Mouse (Mus musculus): ENCODE measurements around the gene Ngfr. TPM values are rescaled to one million over a fixed set of nuclear protein-coding genes. Genes with fewer than 3 reads are reported as not detected.

The Ngfr gene
- polyA plus RNA-seq, 1 experiment from 2014 or later = 17.6 TPM

DNA sequence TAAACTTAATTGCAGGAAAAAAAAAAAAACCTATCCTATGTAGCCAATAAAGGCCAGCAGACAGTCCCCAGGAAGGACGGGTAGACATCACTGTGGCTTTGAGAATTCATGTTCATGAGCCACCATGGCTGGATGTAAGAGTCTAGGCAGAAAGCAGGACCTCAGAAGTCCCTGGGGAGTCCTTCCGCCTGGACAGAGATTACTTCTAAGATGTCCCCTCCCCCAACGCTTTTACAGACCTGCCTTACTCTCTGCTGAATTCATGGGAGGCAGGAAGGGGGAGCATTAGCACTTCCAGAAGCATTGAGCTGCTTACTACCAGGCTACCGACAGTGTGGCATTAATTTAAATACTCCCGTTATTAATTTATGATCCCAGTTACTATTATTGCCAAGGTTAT is 1.7 kb upstream of the Ngfr start:
- no peak overlapping the region for H3K4me3 ChIP-seq (ENCODE audit: low read depth, low read length)
- WGBS = 37% methylated on average over 5 of the region's 5 CpGs
- peaks cover 52% of the 10 kb centered on the region for H3K27me3 ChIP-seq (replicated peaks; ENCODE audit: control insufficient read depth, insufficient read depth, low read length)
- H3K27ac ChIP-seq (ENCODE audit: low read depth) = no peak overlapping the region
- H3K9ac ChIP-seq (ENCODE audit: low read length) = no peak overlapping the region
- no peaks in the 10 kb centered on the region for H3K36me3 ChIP-seq (ENCODE audit: control insufficient read depth, insufficient read depth, low read length)
- no peaks in the 10 kb centered on the region for H3K9me3 ChIP-seq (ENCODE audit: control insufficient read depth, low read length)
- no peak overlapping the region for H3K4me2 ChIP-seq (ENCODE audit: low read length)
- DNase-seq (ENCODE audit: low spot score) (no peak), ATAC-seq (replicated peaks; ENCODE audit: low FRiP score, low TSS enrichment, low read depth) (no peak)
- H3K4me1 ChIP-seq (replicated peaks; ENCODE audit: control insufficient read depth, insufficient read depth, low read length) = peaks cover 21% of the 10 kb centered on the region

- H3K27ac ChIP-seq (ENCODE audit: low read depth) = no peak overlapping the region
- H3K4me3 ChIP-seq (ENCODE audit: low read depth, low read length) = peak overlapping the region; percentile 43
- no peak for ATAC-seq (replicated peaks; ENCODE audit: low FRiP score, low TSS enrichment, low read depth)
- peaks cover 25% of the 10 kb centered on the region for H3K4me1 ChIP-seq (replicated peaks; ENCODE audit: control insufficient read depth, insufficient read depth, low read length)
- DNase-seq (ENCODE audit: low spot score) = no peak
- 1% methylated on average over 27 of the region's 27 CpGs for whole genome bisulfite sequencing
- H3K9ac ChIP-seq (ENCODE audit: low read length) = peak overlapping the region; percentile 41
- H3K27me3 ChIP-seq (replicated peaks; ENCODE audit: control insufficient read depth, insufficient read depth, low read length) = peaks cover 72% of the 10 kb centered on the region
- peak overlapping the region; percentile 69 for H3K4me2 ChIP-seq (ENCODE audit: low read length)
- no peaks in the 10 kb centered on the region for H3K36me3 ChIP-seq (ENCODE audit: control insufficient read depth, insufficient read depth, low read length)
- no peaks in the 10 kb centered on the region for H3K9me3 ChIP-seq (ENCODE audit: control insufficient read depth, low read length)
Observed at GRCm38 (mm10) chr11:95586751-95587422, 648 bp downstream of the Ngfr start.

- Histone ChIP-seq H3K27ac (ENCODE audit: low read depth) (no peak overlapping the region), H3K27me3 (replicated peaks; ENCODE audit: control insufficient read depth, insufficient read depth, low read length) (peaks cover 77% of the 10 kb centered on the region), H3K4me3 (ENCODE audit: low read depth, low read length) (peak overlapping the region; percentile 43), H3K36me3 (ENCODE audit: control insufficient read depth, insufficient read depth, low read length) (no peaks in the 10 kb centered on the region), H3K4me1 (replicated peaks; ENCODE audit: control insufficient read depth, insufficient read depth, low read length) (peaks cover 31% of the 10 kb centered on the region), H3K9ac (ENCODE audit: low read length) (peak overlapping the region; percentile 41; the same call in 1 of the 2 replicates), H3K4me2 (ENCODE audit: low read length) (peak overlapping the region; percentile 69), H3K9me3 (ENCODE audit: control insufficient read depth, low read length) (no peaks in the 10 kb centered on the region)
- under 1% methylated on average over 25 of the region's 25 CpGs for WGBS
- ATAC-seq (replicated peaks; ENCODE audit: low FRiP score, low TSS enrichment, low read depth) (peak; percentile 50; the same call in 1 of the 2 replicates), DNase-seq (ENCODE audit: low spot score) (peak; percentile 96)
Observed at GRCm38 (mm10) chr11:95586184-95586583, 1.4 kb downstream of the Ngfr start.

DNA sequence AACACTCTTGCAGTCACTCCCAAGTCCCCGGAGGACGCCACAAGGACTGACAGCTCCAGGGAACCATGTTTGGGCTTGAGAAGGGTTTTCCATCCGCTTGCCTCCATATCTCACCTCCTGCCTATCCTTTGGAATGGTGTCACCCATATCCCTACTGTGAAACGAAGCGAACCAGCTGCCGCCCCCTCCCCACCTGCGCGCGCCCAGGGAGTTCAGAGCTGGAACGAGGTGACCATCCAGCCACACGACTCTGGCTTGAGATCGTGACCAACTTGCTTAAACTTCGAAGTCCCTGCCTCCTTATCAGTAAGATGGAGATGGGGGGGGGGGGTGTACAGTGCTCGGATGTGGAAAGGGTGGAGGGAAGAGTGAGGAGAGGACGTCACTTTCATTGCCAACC is 1.9 kb downstream of the Ngfr start:
- H3K4me2 ChIP-seq (ENCODE audit: low read length) = peak overlapping the region; percentile 69
- 5% methylated on average over 15 of the region's 15 CpGs for WGBS
- peaks cover 81% of the 10 kb centered on the region for H3K27me3 ChIP-seq (replicated peaks; ENCODE audit: control insufficient read depth, insufficient read depth, low read length)
- no peaks in the 10 kb centered on the region for H3K9me3 ChIP-seq (ENCODE audit: control insufficient read depth, low read length)
- H3K4me1 ChIP-seq (replicated peaks; ENCODE audit: control insufficient read depth, insufficient read depth, low read length) = peaks cover 31% of the 10 kb centered on the region
- H3K4me3 ChIP-seq (ENCODE audit: low read depth, low read length) = peak overlapping the region; percentile 43
- H3K27ac ChIP-seq (ENCODE audit: low read depth) = no peak overlapping the region
- peak; percentile 63 for DNase-seq (ENCODE audit: low spot score)
- no peak for ATAC-seq (replicated peaks; ENCODE audit: low FRiP score, low TSS enrichment, low read depth)
- H3K9ac ChIP-seq (ENCODE audit: low read length) = no peak overlapping the region
- no peaks in the 10 kb centered on the region for H3K36me3 ChIP-seq (ENCODE audit: control insufficient read depth, insufficient read depth, low read length)

- no peak overlapping the region for H3K27ac ChIP-seq (ENCODE audit: low read depth)
- H3K4me1 ChIP-seq (replicated peaks; ENCODE audit: control insufficient read depth, insufficient read depth, low read length) = peaks cover 31% of the 10 kb centered on the region
- H3K36me3 ChIP-seq (ENCODE audit: control insufficient read depth, insufficient read depth, low read length) = no peaks in the 10 kb centered on the region
- H3K4me2 ChIP-seq (ENCODE audit: low read length) = peak overlapping the region; percentile 69
- peaks cover 84% of the 10 kb centered on the region for H3K27me3 ChIP-seq (replicated peaks; ENCODE audit: control insufficient read depth, insufficient read depth, low read length)
- ATAC-seq (replicated peaks; ENCODE audit: low FRiP score, low TSS enrichment, low read depth) = peak; percentile 34; the same call in 1 of the 2 replicates
- DNase-seq (ENCODE audit: low spot score) = peak; percentile 82
- H3K9me3 ChIP-seq (ENCODE audit: control insufficient read depth, low read length) = no peaks in the 10 kb centered on the region
- H3K9ac ChIP-seq (ENCODE audit: low read length) = no peak overlapping the region
- under 1% methylated on average over 24 of the region's 24 CpGs for WGBS
- H3K4me3 ChIP-seq (ENCODE audit: low read depth, low read length) = peak overlapping the region; percentile 43
Observed at GRCm38 (mm10) chr11:95585281-95585680, 2.3 kb downstream of the Ngfr start.

DNA sequence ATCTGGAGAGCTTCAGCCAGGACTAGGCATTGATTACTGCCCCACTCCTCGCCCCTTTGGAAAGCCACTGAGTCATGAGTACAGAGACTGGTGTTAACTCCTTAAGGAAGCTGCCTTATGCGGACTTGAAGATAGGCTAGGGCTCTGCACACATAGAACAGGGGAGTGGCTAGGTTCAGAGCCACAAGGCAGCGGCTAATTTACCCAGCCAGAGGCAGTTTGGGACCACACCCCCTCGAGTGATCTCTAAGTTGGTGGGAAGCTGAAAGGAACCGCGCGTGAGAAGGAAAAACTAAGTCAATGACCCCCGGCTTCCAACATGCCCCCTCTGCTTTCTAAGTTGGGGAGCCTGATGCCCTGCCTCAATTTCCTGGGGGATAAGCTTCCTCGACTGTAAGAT is 2.9 kb downstream of the Ngfr start:
- H3K9ac ChIP-seq (ENCODE audit: low read length) = no peak overlapping the region
- H3K4me2 ChIP-seq (ENCODE audit: low read length) = peak overlapping the region; percentile 69
- peaks cover 87% of the 10 kb centered on the region for H3K27me3 ChIP-seq (replicated peaks; ENCODE audit: control insufficient read depth, insufficient read depth, low read length)
- H3K4me3 ChIP-seq (ENCODE audit: low read depth, low read length) = peak overlapping the region; percentile 43; the same call in 1 of the 2 replicates
- no peaks in the 10 kb centered on the region for H3K36me3 ChIP-seq (ENCODE audit: control insufficient read depth, insufficient read depth, low read length)
- peaks cover 31% of the 10 kb centered on the region for H3K4me1 ChIP-seq (replicated peaks; ENCODE audit: control insufficient read depth, insufficient read depth, low read length)
- ATAC-seq (replicated peaks; ENCODE audit: low FRiP score, low TSS enrichment, low read depth) (no peak), DNase-seq (ENCODE audit: low spot score) (no peak)
- no peaks in the 10 kb centered on the region for H3K9me3 ChIP-seq (ENCODE audit: control insufficient read depth, low read length)
- H3K27ac ChIP-seq (ENCODE audit: low read depth) = no peak overlapping the region
- WGBS = 7% methylated on average over 9 of the region's 9 CpGs

DNA sequence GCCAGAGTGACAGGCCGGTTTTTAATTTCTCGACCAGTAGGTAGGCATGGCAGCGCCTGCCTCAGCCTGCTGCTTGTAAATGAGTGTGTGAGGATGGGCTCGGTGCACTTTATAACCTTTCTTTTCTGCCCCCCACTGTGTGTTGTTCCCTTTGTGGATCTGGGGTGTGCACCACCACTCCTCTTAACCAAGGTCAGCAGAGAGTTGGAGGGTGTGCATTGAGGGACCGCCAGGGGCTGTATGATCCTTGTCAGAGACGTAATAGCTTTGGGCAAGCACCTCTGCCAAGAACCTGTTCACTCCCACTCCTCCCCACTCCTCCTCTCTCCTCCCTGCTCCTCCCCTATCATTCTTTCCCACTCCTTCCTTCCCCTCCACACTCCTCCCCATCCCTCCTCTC is 4.1 kb downstream of the Ngfr start:
- Histone ChIP-seq H3K27ac (ENCODE audit: low read depth) (no peak overlapping the region), H3K9ac (ENCODE audit: low read length) (no peak overlapping the region), H3K36me3 (ENCODE audit: control insufficient read depth, insufficient read depth, low read length) (no peaks in the 10 kb centered on the region), H3K9me3 (ENCODE audit: control insufficient read depth, low read length) (no peaks in the 10 kb centered on the region), H3K4me3 (ENCODE audit: low read depth, low read length) (no peak overlapping the region), H3K4me2 (ENCODE audit: low read length) (no peak overlapping the region), H3K4me1 (replicated peaks; ENCODE audit: control insufficient read depth, insufficient read depth, low read length) (peaks cover 31% of the 10 kb centered on the region), H3K27me3 (replicated peaks; ENCODE audit: control insufficient read depth, insufficient read depth, low read length) (peaks cover 95% of the 10 kb centered on the region)
- ATAC-seq (replicated peaks; ENCODE audit: low FRiP score, low TSS enrichment, low read depth) = no peak
- DNase-seq (ENCODE audit: low spot score) = no peak
- 54% methylated on average over 6 of the region's 6 CpGs for WGBS

GRCm38 (mm10) chr11:95582193-95582592 is 5.3 kb downstream of the Ngfr start:
- peaks cover 34% of the 10 kb centered on the region for H3K4me1 ChIP-seq (replicated peaks; ENCODE audit: control insufficient read depth, insufficient read depth, low read length)
- DNase-seq (ENCODE audit: low spot score) (no peak), ATAC-seq (replicated peaks; ENCODE audit: low FRiP score, low TSS enrichment, low read depth) (no peak)
- 33% methylated on average over 3 of the region's 3 CpGs for WGBS
- H3K36me3 ChIP-seq (ENCODE audit: control insufficient read depth, insufficient read depth, low read length) = no peaks in the 10 kb centered on the region
- H3K27me3 ChIP-seq (replicated peaks; ENCODE audit: control insufficient read depth, insufficient read depth, low read length) = peaks cover 94% of the 10 kb centered on the region
- no peak overlapping the region for H3K4me3 ChIP-seq (ENCODE audit: low read depth, low read length)
- H3K9me3 ChIP-seq (ENCODE audit: control insufficient read depth, low read length) = no peaks in the 10 kb centered on the region
- H3K4me2 ChIP-seq (ENCODE audit: low read length) = no peak overlapping the region
- no peak overlapping the region for H3K27ac ChIP-seq (ENCODE audit: low read depth)
- no peak overlapping the region for H3K9ac ChIP-seq (ENCODE audit: low read length)

DNA sequence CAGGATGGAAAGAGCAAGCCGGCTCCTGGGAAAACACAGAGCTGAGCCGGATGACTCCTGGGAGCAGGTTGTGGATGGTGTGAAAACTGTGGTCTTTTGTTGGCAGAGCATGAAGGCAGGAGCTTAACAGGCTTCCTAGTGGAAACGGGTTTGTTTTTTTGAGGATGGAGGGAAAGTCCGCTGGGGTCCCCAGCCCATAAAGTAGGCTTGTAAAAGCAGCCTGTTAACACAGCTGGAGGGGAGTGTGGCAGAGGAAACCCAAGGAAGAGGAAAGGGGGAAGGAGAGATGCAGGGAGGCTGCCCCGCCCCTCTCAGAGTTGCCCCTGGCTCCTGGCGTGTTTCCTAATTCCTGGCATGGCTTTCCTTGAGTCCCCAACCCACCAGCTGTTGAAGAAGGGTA is 8.1 kb downstream of the Ngfr start:
- Histone ChIP-seq H3K9me3 (ENCODE audit: control insufficient read depth, low read length) (no peaks in the 10 kb centered on the region), H3K4me2 (ENCODE audit: low read length) (no peak overlapping the region), H3K27me3 (replicated peaks; ENCODE audit: control insufficient read depth, insufficient read depth, low read length) (peaks cover 66% of the 10 kb centered on the region), H3K4me1 (replicated peaks; ENCODE audit: control insufficient read depth, insufficient read depth, low read length) (peaks cover 26% of the 10 kb centered on the region; the same call in 1 of the 2 replicates), H3K27ac (ENCODE audit: low read depth) (no peak overlapping the region), H3K36me3 (ENCODE audit: control insufficient read depth, insufficient read depth, low read length) (no peaks in the 10 kb centered on the region), H3K9ac (ENCODE audit: low read length) (no peak overlapping the region), H3K4me3 (ENCODE audit: low read depth, low read length) (no peak overlapping the region)
- 24% methylated on average over 6 of the region's 6 CpGs for WGBS
- ATAC-seq (replicated peaks; ENCODE audit: low FRiP score, low TSS enrichment, low read depth) = no peak
- no peak for DNase-seq (ENCODE audit: low spot score)
